Mouse (Mus musculus): ENCODE measurements around the gene Syk. TPM values are rescaled to one million over a fixed set of nuclear protein-coding genes. Genes with fewer than 3 reads are reported as not detected.
A peak's percentile ranks its signal among the peaks of the same experiment; 100 is the strongest.

Syk gene
- polyA plus RNA-seq (2015; fragmentation: Nextera tagmentation; extraction: Ambion mirVana) = 7.9 and 8.7 TPM in 2 replicates

- Histone ChIP-seq H3K27ac (ENCODE audit: low read length) (peak within 1 kb of the TSS; percentile 64), H3K4me1 (ENCODE audit: control insufficient read depth, insufficient read depth, low read length) (peaks cover 3% of the 10 kb centered on the region), H3K4me2 (ENCODE audit: low read depth, low read length) (peak within 1 kb of the TSS; percentile 94), H3K27me3 (ENCODE audit: control insufficient read depth, insufficient read depth, low read length) (no peaks in the 10 kb centered on the region), H3K9me3 (replicated peaks; ENCODE audit: control insufficient read depth, low read length) (no peaks in the 10 kb centered on the region), H3K36me3 (ENCODE audit: control insufficient read depth, insufficient read depth) (no peaks in the 10 kb centered on the region), H3K4me3 (ENCODE audit: low read length) (peak within 1 kb of the TSS; percentile 80), H3K9ac (ENCODE audit: low read length) (peak within 1 kb of the TSS; percentile 87)
- WGBS = 1% methylated on average over 70 of the region's 70 CpGs
- peak; percentile 79 for ATAC-seq (replicated peaks; ENCODE audit: extremely low read depth, insufficient read depth, low FRiP score)
These were observed at the start of gene Syk for GRCm38 (mm10) chr13:52582878-52583661. Syk (plus strand) TSS chr13:52583173.

GRCm38 (mm10) chr13:52533644-52534043 is 49.3 kb upstream of the Syk start:
- Histone ChIP-seq H3K36me3 (ENCODE audit: control insufficient read depth, insufficient read depth) (no peaks in the 10 kb centered on the region), H3K4me1 (ENCODE audit: control insufficient read depth, insufficient read depth, low read length) (no peaks in the 10 kb centered on the region; the same call in 1 of the 2 replicates), H3K4me3 (ENCODE audit: low read length) (no peak overlapping the region), H3K4me2 (ENCODE audit: low read depth, low read length) (no peak overlapping the region), H3K9me3 (replicated peaks; ENCODE audit: control insufficient read depth, low read length) (peaks cover 5% of the 10 kb centered on the region; the same call in 1 of the 2 replicates), H3K27ac (ENCODE audit: low read length) (no peak overlapping the region), H3K27me3 (ENCODE audit: control insufficient read depth, insufficient read depth, low read length) (no peaks in the 10 kb centered on the region), H3K9ac (ENCODE audit: low read length) (no peak overlapping the region)
- 79% methylated on average over 5 of the region's 5 CpGs for WGBS
- ATAC-seq (replicated peaks; ENCODE audit: extremely low read depth, insufficient read depth, low FRiP score) = no peak

GRCm38 (mm10) chr13:52535542-52535941 is 47.4 kb upstream of the Syk start:
- no peaks in the 10 kb centered on the region for H3K4me1 ChIP-seq (ENCODE audit: control insufficient read depth, insufficient read depth, low read length)
- H3K36me3 ChIP-seq (ENCODE audit: control insufficient read depth, insufficient read depth) = no peaks in the 10 kb centered on the region
- no peak overlapping the region for H3K4me2 ChIP-seq (ENCODE audit: low read depth, low read length)
- no peak overlapping the region for H3K9ac ChIP-seq (ENCODE audit: low read length)
- no peak overlapping the region for H3K4me3 ChIP-seq (ENCODE audit: low read length)
- no peak overlapping the region for H3K27ac ChIP-seq (ENCODE audit: low read length)
- ATAC-seq (replicated peaks; ENCODE audit: extremely low read depth, insufficient read depth, low FRiP score) = no peak
- 6% methylated on average over 4 of the region's 4 CpGs for WGBS
- no peaks in the 10 kb centered on the region for H3K27me3 ChIP-seq (ENCODE audit: control insufficient read depth, insufficient read depth, low read length)
- H3K9me3 ChIP-seq (replicated peaks; ENCODE audit: control insufficient read depth, low read length) = peaks cover 5% of the 10 kb centered on the region; the same call in 1 of the 2 replicates

- no peaks in the 10 kb centered on the region for H3K4me1 ChIP-seq (ENCODE audit: control insufficient read depth, insufficient read depth, low read length)
- H3K27ac ChIP-seq (ENCODE audit: low read length) = peak overlapping the region; percentile 41; the same call in 1 of the 2 replicates
- H3K4me3 ChIP-seq (ENCODE audit: low read length) = no peak overlapping the region
- ATAC-seq (replicated peaks; ENCODE audit: extremely low read depth, insufficient read depth, low FRiP score) = no peak
- H3K36me3 ChIP-seq (ENCODE audit: control insufficient read depth, insufficient read depth) = no peaks in the 10 kb centered on the region
- H3K4me2 ChIP-seq (ENCODE audit: low read depth, low read length) = no peak overlapping the region
- 93% methylated on average over 26 of the region's 26 CpGs for WGBS
- H3K27me3 ChIP-seq (ENCODE audit: control insufficient read depth, insufficient read depth, low read length) = no peaks in the 10 kb centered on the region
- peaks cover under 1% of the 10 kb centered on the region; the same call in 1 of the 2 replicates for H3K9me3 ChIP-seq (replicated peaks; ENCODE audit: control insufficient read depth, low read length)
- H3K9ac ChIP-seq (ENCODE audit: low read length) = no peak overlapping the region
These were observed 45.0 kb upstream of the Syk start for GRCm38 (mm10) chr13:52537754-52538587.

GRCm38 (mm10) chr13:52538588-52539116 is 44.3 kb upstream of the Syk start:
- Histone ChIP-seq H3K4me2 (ENCODE audit: low read depth, low read length) (no peak overlapping the region), H3K9ac (ENCODE audit: low read length) (no peak overlapping the region), H3K4me3 (ENCODE audit: low read length) (no peak overlapping the region), H3K27me3 (ENCODE audit: control insufficient read depth, insufficient read depth, low read length) (no peaks in the 10 kb centered on the region), H3K27ac (ENCODE audit: low read length) (peak overlapping the region; percentile 41; the same call in 1 of the 2 replicates), H3K4me1 (ENCODE audit: control insufficient read depth, insufficient read depth, low read length) (no peaks in the 10 kb centered on the region), H3K9me3 (replicated peaks; ENCODE audit: control insufficient read depth, low read length) (no peaks in the 10 kb centered on the region), H3K36me3 (ENCODE audit: control insufficient read depth, insufficient read depth) (no peaks in the 10 kb centered on the region)
- ATAC-seq (replicated peaks; ENCODE audit: extremely low read depth, insufficient read depth, low FRiP score) = no peak
- 82% methylated on average over 9 of the region's 9 CpGs for WGBS

- no peak overlapping the region for H3K4me3 ChIP-seq (ENCODE audit: low read length)
- no peaks in the 10 kb centered on the region for H3K4me1 ChIP-seq (ENCODE audit: control insufficient read depth, insufficient read depth, low read length)
- 82% methylated on average over 6 of the region's 6 CpGs for WGBS
- no peak for ATAC-seq (replicated peaks; ENCODE audit: extremely low read depth, insufficient read depth, low FRiP score)
- no peaks in the 10 kb centered on the region for H3K27me3 ChIP-seq (ENCODE audit: control insufficient read depth, insufficient read depth, low read length)
- H3K4me2 ChIP-seq (ENCODE audit: low read depth, low read length) = no peak overlapping the region
- H3K36me3 ChIP-seq (ENCODE audit: control insufficient read depth, insufficient read depth) = no peaks in the 10 kb centered on the region
- no peak overlapping the region for H3K9ac ChIP-seq (ENCODE audit: low read length)
- H3K27ac ChIP-seq (ENCODE audit: low read length) = no peak overlapping the region
- no peaks in the 10 kb centered on the region for H3K9me3 ChIP-seq (replicated peaks; ENCODE audit: control insufficient read depth, low read length)
These were observed 43.5 kb upstream of the Syk start for GRCm38 (mm10) chr13:52539461-52539860.

GRCm38 (mm10) chr13:52541385-52542035 is 41.5 kb upstream of the Syk start:
- no peak for ATAC-seq (replicated peaks; ENCODE audit: extremely low read depth, insufficient read depth, low FRiP score)
- H3K36me3 ChIP-seq (ENCODE audit: control insufficient read depth, insufficient read depth) = no peaks in the 10 kb centered on the region
- WGBS = 70% methylated on average over 5 of the region's 5 CpGs

GRCm38 (mm10) chr13:52542036-52542526 is 40.9 kb upstream of the Syk start:
- no peak overlapping the region for H3K9ac ChIP-seq (ENCODE audit: low read length)
- ATAC-seq (replicated peaks; ENCODE audit: extremely low read depth, insufficient read depth, low FRiP score) = no peak
- H3K27me3 ChIP-seq (ENCODE audit: control insufficient read depth, insufficient read depth, low read length) = no peaks in the 10 kb centered on the region
- no peak overlapping the region for H3K27ac ChIP-seq (ENCODE audit: low read length)
- whole genome bisulfite sequencing = 69% methylated on average over 8 of the region's 8 CpGs
- no peak overlapping the region for H3K4me2 ChIP-seq (ENCODE audit: low read depth, low read length)
- H3K4me3 ChIP-seq (ENCODE audit: low read length) = no peak overlapping the region
- H3K9me3 ChIP-seq (replicated peaks; ENCODE audit: control insufficient read depth, low read length) = no peaks in the 10 kb centered on the region
- H3K4me1 ChIP-seq (ENCODE audit: control insufficient read depth, insufficient read depth, low read length) = no peaks in the 10 kb centered on the region
- H3K36me3 ChIP-seq (ENCODE audit: control insufficient read depth, insufficient read depth) = no peaks in the 10 kb centered on the region

More at GRCm38 (mm10) chr13:52541385-52542035, 41.5 kb upstream of the Syk start:
- Histone ChIP-seq H3K27me3 (ENCODE audit: control insufficient read depth, insufficient read depth, low read length) (no peaks in the 10 kb centered on the region), H3K27ac (ENCODE audit: low read length) (no peak overlapping the region), H3K9me3 (replicated peaks; ENCODE audit: control insufficient read depth, low read length) (no peaks in the 10 kb centered on the region), H3K4me2 (ENCODE audit: low read depth, low read length) (no peak overlapping the region), H3K4me3 (ENCODE audit: low read length) (no peak overlapping the region), H3K9ac (ENCODE audit: low read length) (no peak overlapping the region), H3K4me1 (ENCODE audit: control insufficient read depth, insufficient read depth, low read length) (no peaks in the 10 kb centered on the region)

All from heart, embryonic 16.5 days (tissue).